Mouse (Mus musculus): ENCODE measurements around the gene Gm4787. TPM values are rescaled to one million over a fixed set of nuclear protein-coding genes. Genes with fewer than 3 reads are reported as not detected.
A peak's percentile ranks its signal among the peaks of the same experiment; 100 is the strongest.
"Not testable (repeated sequence)": the region's sequence is repeated elsewhere in the genome, so short reads cannot be mapped to it uniquely, and the experiment has no call there.

Gene Gm4787
- 0.94 and 0.99 TPM in 2 replicates for total RNA-seq (2014; rRNA removed)
- polyA plus RNA-seq (2015; fragmentation: Nextera tagmentation; extraction: Ambion mirVana) = 0.11 and 0.14 TPM in 2 replicates

DNA sequence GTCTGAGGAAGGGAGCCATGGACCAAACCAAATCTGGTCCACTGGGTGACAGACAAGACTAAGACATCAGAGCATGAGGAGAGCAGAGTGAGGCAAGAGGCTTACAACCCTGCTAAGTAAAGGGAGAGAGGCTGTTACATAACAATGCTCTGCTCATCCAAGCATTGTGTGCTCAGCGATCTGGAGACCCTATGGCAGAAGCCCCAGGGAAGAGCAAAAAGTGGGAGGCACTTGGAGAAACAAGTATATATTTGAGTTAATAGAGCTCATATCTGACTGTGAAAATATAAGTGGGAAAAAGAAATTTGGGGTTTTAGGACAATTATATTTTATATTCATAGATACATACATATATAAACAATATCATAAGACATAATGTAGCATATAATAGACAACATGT lies at the start of gene Gm4787:
Gene Gm4787 (minus strand): TSS at position 101 of the 400 bp plus-strand sequence.
- not testable (repeated sequence) for H3K36me3 ChIP-seq (ENCODE audit: insufficient read depth, low read length); H3K9me3 ChIP-seq (ENCODE audit: low read length); H3K27me3 ChIP-seq (ENCODE audit: insufficient read depth, low read length); H3K4me3 ChIP-seq (ENCODE audit: low read depth, low read length); H3K27ac ChIP-seq (ENCODE audit: low read depth, low read length); H3K9ac ChIP-seq (replicated peaks; ENCODE audit: low read length, poor library complexity, severe bottlenecking); H3K4me2 ChIP-seq (ENCODE audit: low read depth, low read length, poor library complexity, severe bottlenecking); H3K4me1 ChIP-seq (ENCODE audit: insufficient read depth, low read length); DNase-seq (ENCODE audit: low spot score); ATAC-seq (ENCODE audit: low FRiP score)
- 33% methylated on average over 1 of the region's 1 CpGs for WGBS

DNA sequence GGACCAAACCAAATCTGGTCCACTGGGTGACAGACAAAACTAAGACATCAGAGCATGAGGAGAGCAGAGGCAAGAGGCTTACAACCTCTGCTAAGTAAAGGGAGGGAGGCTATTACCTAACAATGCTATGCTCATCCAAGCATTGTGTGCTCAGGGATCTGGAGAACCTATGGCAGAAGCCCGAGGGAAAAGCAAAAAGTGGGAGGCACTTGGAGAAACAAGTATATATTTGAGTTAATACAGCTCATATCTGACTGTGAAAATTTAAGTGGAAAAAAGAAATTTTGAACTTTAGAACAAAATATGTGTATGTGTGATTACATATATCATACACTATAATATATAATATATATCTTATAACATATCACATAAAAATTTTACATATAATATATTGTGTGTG lies 42.6 kb upstream of the Gm4787 start, which contains the start of gene Adam4:
Gene Adam4 (minus strand): TSS at position 101 of the 400 bp plus-strand sequence.
- DNase-seq (ENCODE audit: low spot score) = no peak
- Histone ChIP-seq H3K9ac (replicated peaks; ENCODE audit: low read length, poor library complexity, severe bottlenecking) (no peak within 1 kb of the TSS), H3K36me3 (ENCODE audit: insufficient read depth, low read length) (no peaks in the 10 kb centered on the region; the same call in 1 of the 2 replicates), H3K4me3 (ENCODE audit: low read depth, low read length) (no peak within 1 kb of the TSS), H3K4me2 (ENCODE audit: low read depth, low read length, poor library complexity, severe bottlenecking) (no peak within 1 kb of the TSS), H3K4me1 (ENCODE audit: insufficient read depth, low read length) (no peaks in the 10 kb centered on the region), H3K9me3 (ENCODE audit: low read length) (peaks cover 6% of the 10 kb centered on the region; the same call in 1 of the 2 replicates), H3K27ac (ENCODE audit: low read depth, low read length) (no peak within 1 kb of the TSS), H3K27me3 (ENCODE audit: insufficient read depth, low read length) (no peaks in the 10 kb centered on the region)
- ATAC-seq (ENCODE audit: low FRiP score) = no peak
- 93% methylated on average over 1 of the region's 1 CpGs for WGBS
- no peak for TF ChIP-seq CTCF (IDR thresholded peaks at IDR 0.05)

DNA sequence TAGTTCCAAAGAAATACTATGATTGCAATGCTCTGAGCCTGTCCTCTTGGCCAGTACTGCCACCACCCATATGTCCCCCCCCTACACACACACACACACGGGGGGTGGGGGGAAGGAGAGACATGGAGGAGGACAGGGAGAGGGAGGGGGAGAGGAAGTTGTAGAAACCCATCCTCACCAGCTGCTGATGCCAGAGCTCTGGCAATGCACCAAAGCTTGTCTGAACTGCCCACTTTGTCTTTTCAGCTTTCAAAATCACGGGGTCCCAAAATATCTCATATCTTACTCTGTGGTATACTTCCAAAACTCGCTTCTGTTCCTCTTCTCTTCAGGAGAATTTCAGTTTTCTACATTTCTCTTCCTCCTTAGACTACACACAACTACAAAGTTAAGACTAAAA lies 33.9 kb upstream of the Gm4787 start:
- no peaks in the 10 kb centered on the region for H3K9me3 ChIP-seq (ENCODE audit: low read length)
- no peak overlapping the region for H3K4me3 ChIP-seq (ENCODE audit: low read depth, low read length)
- 87% methylated on average over 3 of the region's 3 CpGs for WGBS
- no peak overlapping the region for H3K27ac ChIP-seq (ENCODE audit: low read depth, low read length)
- no peaks in the 10 kb centered on the region for H3K4me1 ChIP-seq (ENCODE audit: insufficient read depth, low read length)
- ATAC-seq (ENCODE audit: low FRiP score) = no peak
- no peak overlapping the region for H3K4me2 ChIP-seq (ENCODE audit: low read depth, low read length, poor library complexity, severe bottlenecking)
- H3K27me3 ChIP-seq (ENCODE audit: insufficient read depth, low read length) = no peaks in the 10 kb centered on the region
- no peaks in the 10 kb centered on the region for H3K36me3 ChIP-seq (ENCODE audit: insufficient read depth, low read length)
- no peak for DNase-seq (ENCODE audit: low spot score)
- no peak for TF ChIP-seq CTCF (IDR thresholded peaks at IDR 0.05)
- H3K9ac ChIP-seq (replicated peaks; ENCODE audit: low read length, poor library complexity, severe bottlenecking) = no peak overlapping the region

DNA sequence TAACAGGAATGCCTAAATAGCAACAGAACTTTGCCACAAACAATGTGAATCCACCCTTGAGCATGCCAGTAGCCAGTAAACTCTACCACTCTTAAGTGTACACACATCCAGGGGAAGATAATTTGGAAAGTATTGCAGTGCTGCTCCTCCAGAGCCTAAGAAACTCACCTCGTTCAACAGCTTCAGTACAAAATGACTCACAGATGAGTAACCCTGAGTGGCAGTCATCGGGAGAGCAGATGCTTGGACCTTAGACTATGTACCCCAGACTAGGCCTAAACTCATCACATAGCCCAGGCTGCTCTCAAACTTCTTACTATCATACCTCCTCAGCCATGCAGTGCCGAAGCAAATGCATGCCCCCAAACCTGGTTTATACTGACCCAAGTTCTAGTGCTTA lies 29.7 kb upstream of the Gm4787 start:
- no peak overlapping the region for H3K4me2 ChIP-seq (ENCODE audit: low read depth, low read length, poor library complexity, severe bottlenecking)
- no peaks in the 10 kb centered on the region for H3K9me3 ChIP-seq (ENCODE audit: low read length)
- no peak overlapping the region for H3K27ac ChIP-seq (ENCODE audit: low read depth, low read length)
- DNase-seq (ENCODE audit: low spot score) = no peak
- no peak for TF ChIP-seq CTCF (IDR thresholded peaks at IDR 0.05)
- WGBS = 90% methylated on average over 3 of the region's 3 CpGs
- H3K36me3 ChIP-seq (ENCODE audit: insufficient read depth, low read length) = no peaks in the 10 kb centered on the region
- no peak for ATAC-seq (ENCODE audit: low FRiP score)
- no peak overlapping the region for H3K4me3 ChIP-seq (ENCODE audit: low read depth, low read length)
- no peaks in the 10 kb centered on the region for H3K27me3 ChIP-seq (ENCODE audit: insufficient read depth, low read length)
- H3K9ac ChIP-seq (replicated peaks; ENCODE audit: low read length, poor library complexity, severe bottlenecking) = no peak overlapping the region
- H3K4me1 ChIP-seq (ENCODE audit: insufficient read depth, low read length) = no peaks in the 10 kb centered on the region

DNA sequence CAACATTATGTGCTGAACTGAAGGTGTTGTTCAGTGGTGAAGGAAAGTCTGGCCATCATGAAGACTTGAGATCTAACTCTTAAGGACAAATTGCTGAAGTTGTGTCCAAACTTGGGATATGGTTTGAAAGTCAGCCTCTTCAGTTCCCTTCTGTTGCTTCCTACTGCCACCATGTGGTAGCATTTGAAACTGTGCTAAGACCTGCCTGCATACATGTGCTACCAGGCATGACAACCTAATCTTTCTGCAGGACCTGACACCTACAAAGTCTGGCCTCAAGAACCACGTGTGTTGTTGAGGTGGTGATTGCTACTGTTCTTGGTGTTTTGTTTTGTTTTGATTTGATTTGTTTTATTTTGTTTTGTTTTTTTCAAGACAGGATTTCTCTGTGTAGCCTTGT lies 22.9 kb upstream of the Gm4787 start:
- WGBS = 10% methylated on average over 1 of the region's 1 CpGs
- Histone ChIP-seq H3K9me3 (ENCODE audit: low read length) (no peaks in the 10 kb centered on the region), H3K27ac (ENCODE audit: low read depth, low read length) (no peak overlapping the region), H3K27me3 (ENCODE audit: insufficient read depth, low read length) (no peaks in the 10 kb centered on the region), H3K36me3 (ENCODE audit: insufficient read depth, low read length) (no peaks in the 10 kb centered on the region), H3K9ac (replicated peaks; ENCODE audit: low read length, poor library complexity, severe bottlenecking) (no peak overlapping the region), H3K4me1 (ENCODE audit: insufficient read depth, low read length) (no peaks in the 10 kb centered on the region), H3K4me2 (ENCODE audit: low read depth, low read length, poor library complexity, severe bottlenecking) (no peak overlapping the region), H3K4me3 (ENCODE audit: low read depth, low read length) (no peak overlapping the region)
- TF ChIP-seq CTCF (IDR thresholded peaks at IDR 0.05) = peak; percentile 95
- ATAC-seq (ENCODE audit: low FRiP score) (no peak), DNase-seq (ENCODE audit: low spot score) (peak; percentile 80)

DNA sequence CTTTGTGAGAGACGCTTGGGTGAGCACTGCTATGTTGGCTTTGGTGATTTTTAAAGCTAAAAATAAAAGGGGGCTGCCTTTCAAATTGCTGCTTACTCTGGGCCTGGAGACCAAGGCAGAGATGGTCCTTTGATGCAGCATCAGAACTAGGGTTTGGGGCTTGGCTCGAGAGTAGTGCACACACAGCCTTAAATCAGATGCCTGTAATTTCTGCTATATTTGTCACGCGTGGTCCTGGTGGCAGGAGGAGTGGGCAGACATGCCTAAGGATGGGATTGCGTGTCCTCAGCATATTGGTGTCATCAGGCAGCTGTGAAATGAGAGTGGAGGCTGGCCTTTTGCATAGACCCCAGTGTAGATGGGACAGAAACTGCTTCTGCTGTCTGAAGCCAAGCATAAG lies 45.4 kb downstream of the Gm4787 start:
- WGBS = 52% methylated on average over 5 of the region's 5 CpGs
- Histone ChIP-seq H3K36me3 (ENCODE audit: insufficient read depth, low read length) (no peaks in the 10 kb centered on the region), H3K9ac (replicated peaks; ENCODE audit: low read length, poor library complexity, severe bottlenecking) (peak overlapping the region; percentile 78), H3K4me1 (ENCODE audit: insufficient read depth, low read length) (0 out of 2 replicates have a peak, but pooled peaks cover 3% of the 10 kb centered on the region), H3K27ac (ENCODE audit: low read depth, low read length) (peak overlapping the region; percentile 94), H3K4me2 (ENCODE audit: low read depth, low read length, poor library complexity, severe bottlenecking) (peak overlapping the region; percentile 95), H3K4me3 (ENCODE audit: low read depth, low read length) (peak overlapping the region; percentile 84), H3K9me3 (ENCODE audit: low read length) (no peaks in the 10 kb centered on the region), H3K27me3 (ENCODE audit: insufficient read depth, low read length) (no peaks in the 10 kb centered on the region)
- ATAC-seq (ENCODE audit: low FRiP score) (no peak), DNase-seq (ENCODE audit: low spot score) (no peak)
- no peak for TF ChIP-seq CTCF (IDR thresholded peaks at IDR 0.05)
